Mouse (Mus musculus) hindbrain, embryonic 12.5 days (tissue): Measurements from ENCODE around the gene Golga4. TPM values are rescaled to one million over a fixed set of nuclear protein-coding genes. Genes with fewer than 3 reads are reported as not detected.

ENCODE experiments used
- ATAC-seq: fragments of 200-750 bp; cut with Nextera tagmentation; 2 replicates; pipeline ENCODE4 v1.8.0; 2017; ENCODE audit warnings: moderate TSS enrichment; ENCODE audit not compliant: low FRiP score
- H3K27ac ChIP-seq: fragments of 300-500 bp; sonication (generic); 2 replicates; pipeline ENCODE4 v1.5.1; 2016; ENCODE audit warnings: mild to moderate bottlenecking
- H3K27me3 ChIP-seq: fragments of 300-500 bp; sonication (generic); 2 replicates; pipeline ENCODE4 v1.6.1; 2016; ENCODE audit warnings: mild to moderate bottlenecking
- H3K36me3 ChIP-seq: fragments of 300-500 bp; sonication (generic); 2 replicates; pipeline ENCODE4 v1.6.1; 2016; ENCODE audit warnings: mild to moderate bottlenecking
- H3K4me1 ChIP-seq: fragments of 300-500 bp; sonication (generic); 2 replicates; pipeline ENCODE4 v1.6.1; 2016
- H3K4me2 ChIP-seq: fragments of 300-500 bp; sonication (generic); replicated peaks from 2 replicates; pipeline ENCODE4 v1.6.1; 2016; ENCODE audit warnings: mild to moderate bottlenecking
- H3K4me3 ChIP-seq: fragments of 300-500 bp; sonication (generic); 2 replicates; pipeline ENCODE4 v1.5.1; 2016; ENCODE audit warnings: mild to moderate bottlenecking
- H3K9ac ChIP-seq: fragments of 300-500 bp; sonication (generic); 2 replicates; pipeline ENCODE4 v1.6.1; 2016; ENCODE audit warnings: mild to moderate bottlenecking, moderate library complexity
- H3K9me3 ChIP-seq: fragments of 300-500 bp; sonication (generic); replicated peaks from 2 replicates; pipeline ENCODE4 v1.6.1; 2016; ENCODE audit warnings: mild to moderate bottlenecking
- WGBS: fragments of 180-500 bp; shearing (Covaris S2); methylation state at CpG from one replicate; pipeline ENCODE4 v1.1.7; 2016; 5-methylcytosine and 5-hydroxymethylcytosine counted together
- polyA plus RNA-seq: library from polyadenylated mRNA; unstranded; fragments of >200 nt; fragmentation: Nextera tagmentation; extraction: Ambion mirVana; gene quantifications from 2 replicates; pipeline ENCODE4 v1.2.1, GENCODE M21; 2016

Gene Golga4
- polyA plus RNA-seq, 1 experiment from 2014 or later, result 67.5 TPM

DNA sequence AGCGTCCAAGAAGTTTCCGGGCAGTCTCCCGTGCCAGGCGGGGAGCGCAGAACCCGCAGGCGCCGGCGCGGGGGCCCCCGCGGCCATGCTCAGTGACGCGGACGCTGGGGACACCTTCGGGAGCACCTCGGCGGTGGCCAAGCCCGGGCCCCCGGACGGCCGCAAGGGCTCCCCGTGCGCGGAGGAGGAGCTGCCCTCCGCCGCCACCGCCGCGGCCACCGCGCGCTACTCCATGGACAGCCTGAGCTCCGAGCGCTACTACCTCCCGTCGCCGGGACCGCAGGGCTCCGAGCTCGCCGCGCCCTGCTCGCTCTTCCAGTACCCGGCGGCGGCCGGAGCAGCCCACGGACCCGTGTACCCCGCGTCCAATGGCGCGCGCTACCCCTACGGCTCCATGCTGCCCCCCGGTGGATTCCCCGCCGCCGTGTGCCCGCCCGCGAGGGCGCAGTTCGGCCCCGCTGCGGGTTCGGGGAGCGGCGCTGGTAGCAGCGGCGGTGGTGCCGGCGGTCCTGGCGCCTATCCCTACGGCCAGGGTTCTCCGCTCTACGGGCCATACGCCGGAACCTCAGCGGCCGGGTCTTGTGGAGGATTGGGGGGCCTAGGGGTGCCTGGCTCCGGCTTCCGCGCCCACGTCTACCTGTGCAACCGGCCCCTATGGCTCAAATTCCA is 27.1 kb upstream of the Golga4 start:
- under 1% methylated on average over 59 of the region's 87 CpGs for WGBS
- peak; percentile 65 for ATAC-seq
- H3K9ac ChIP-seq, result peak overlapping the region; percentile 15; the same call in 1 of the 2 replicates

DNA sequence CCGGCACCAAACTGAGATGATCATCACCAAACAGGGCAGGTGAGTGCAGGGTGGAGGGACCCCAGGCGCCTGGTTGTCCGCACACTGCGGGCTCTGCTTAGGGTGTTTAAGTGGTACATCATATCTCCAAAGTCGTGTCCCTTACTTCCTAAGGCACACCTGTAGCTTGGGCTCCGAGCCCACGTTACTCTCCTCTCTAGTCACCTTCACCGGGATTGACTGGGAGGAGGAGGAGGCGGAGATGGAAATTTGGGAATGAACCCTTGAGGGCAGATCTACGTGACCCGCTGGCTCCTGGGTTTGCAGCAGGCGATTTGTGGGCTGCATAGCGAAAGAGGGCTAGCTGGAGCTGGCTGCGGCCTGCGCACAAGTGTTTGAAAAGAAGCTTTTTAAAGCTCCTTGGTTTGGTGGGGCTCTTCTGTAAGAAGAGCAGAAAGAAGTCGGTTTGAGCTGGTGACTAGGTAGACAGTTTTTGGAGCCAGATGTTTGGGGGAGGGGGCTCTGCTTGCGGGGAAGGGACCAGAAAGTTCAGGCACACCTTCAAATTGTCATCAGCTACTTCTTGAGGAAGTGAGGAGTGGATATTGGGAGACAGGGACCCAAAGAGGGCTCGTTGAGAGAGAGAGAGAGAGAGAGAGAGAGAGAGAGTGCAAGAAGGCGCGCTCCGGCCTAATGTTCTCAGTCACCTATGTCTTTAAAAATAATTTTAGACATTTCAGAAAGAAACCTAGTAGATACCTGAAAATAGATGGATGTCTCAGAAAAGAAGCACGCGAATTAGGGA is 26.4 kb upstream of the Golga4 start:
- no peaks in the 10 kb centered on the region for H3K9me3 ChIP-seq
- peak overlapping the region; percentile 35; the same call in 1 of the 2 replicates for H3K4me3 ChIP-seq
- peaks cover 96% of the 10 kb centered on the region for H3K27me3 ChIP-seq
- peak overlapping the region; percentile 51 for H3K4me2 ChIP-seq
- no peaks in the 10 kb centered on the region for H3K36me3 ChIP-seq
- H3K27ac ChIP-seq, result no peak overlapping the region
- 1% methylated on average over 23 of the region's 23 CpGs for WGBS
- ATAC-seq, result no peak
- no peak overlapping the region for H3K9ac ChIP-seq
- H3K4me1 ChIP-seq, result peaks cover 28% of the 10 kb centered on the region

More for the DNA sequence above, 27.1 kb upstream of the Golga4 start:
- Histone ChIP-seq H3K36me3 (no peaks in the 10 kb centered on the region), H3K4me3 (peak overlapping the region; percentile 35), H3K4me1 (peaks cover 28% of the 10 kb centered on the region), H3K27me3 (peaks cover 94% of the 10 kb centered on the region), H3K9me3 (no peaks in the 10 kb centered on the region), H3K27ac (no peak overlapping the region), H3K4me2 (peak overlapping the region; percentile 51)

DNA sequence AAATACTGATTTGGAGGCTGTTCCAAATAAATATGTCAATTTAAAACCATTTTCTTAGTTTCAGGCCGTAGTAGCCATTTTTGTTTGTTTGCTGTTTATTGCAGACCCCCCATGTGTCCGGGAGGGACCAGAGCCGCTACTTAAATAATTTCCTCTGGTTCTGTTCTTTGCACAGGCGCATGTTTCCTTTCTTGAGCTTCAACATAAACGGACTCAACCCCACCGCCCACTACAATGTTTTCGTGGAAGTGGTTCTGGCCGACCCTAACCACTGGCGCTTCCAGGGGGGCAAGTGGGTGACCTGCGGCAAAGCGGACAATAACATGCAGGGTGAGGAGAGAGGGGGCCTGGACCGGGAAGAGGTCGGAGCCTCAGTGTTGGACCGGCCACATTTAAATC is 25.8 kb upstream of the Golga4 start:
- Histone ChIP-seq H3K27ac (no peak overlapping the region), H3K9me3 (no peaks in the 10 kb centered on the region), H3K4me2 (no peak overlapping the region), H3K4me3 (no peak overlapping the region), H3K27me3 (peaks cover 96% of the 10 kb centered on the region), H3K9ac (no peak overlapping the region), H3K36me3 (no peaks in the 10 kb centered on the region), H3K4me1 (peaks cover 28% of the 10 kb centered on the region)
- ATAC-seq, result no peak
- 3% methylated on average over 14 of the region's 14 CpGs for WGBS

DNA sequence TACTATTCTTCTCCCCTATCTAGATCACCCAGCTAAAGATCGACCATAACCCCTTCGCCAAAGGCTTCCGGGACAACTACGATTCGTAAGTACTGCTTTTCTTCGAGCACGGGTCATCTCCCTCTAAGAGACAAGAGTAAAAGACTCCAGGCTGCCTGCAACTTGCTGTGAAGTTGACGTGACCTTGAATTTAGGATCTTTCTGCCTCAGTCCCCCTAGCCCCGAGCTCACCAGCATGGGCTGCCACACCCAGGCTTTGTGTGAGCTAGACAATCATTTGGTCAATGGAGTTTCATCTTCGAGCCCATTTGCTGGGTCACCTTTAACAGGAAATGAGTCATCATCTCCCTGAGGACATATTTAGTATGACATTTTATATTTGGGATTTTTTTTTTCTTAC is 23.9 kb upstream of the Golga4 start:
- H3K9ac ChIP-seq, result no peak overlapping the region
- no peak overlapping the region for H3K4me2 ChIP-seq
- H3K27ac ChIP-seq, result no peak overlapping the region
- no peaks in the 10 kb centered on the region for H3K9me3 ChIP-seq
- WGBS, result 76% methylated on average over 10 of the region's 10 CpGs
- no peaks in the 10 kb centered on the region for H3K36me3 ChIP-seq
- H3K4me3 ChIP-seq, result no peak overlapping the region
- no peak for ATAC-seq
- H3K27me3 ChIP-seq, result peaks cover 97% of the 10 kb centered on the region
- H3K4me1 ChIP-seq, result peaks cover 25% of the 10 kb centered on the region

DNA sequence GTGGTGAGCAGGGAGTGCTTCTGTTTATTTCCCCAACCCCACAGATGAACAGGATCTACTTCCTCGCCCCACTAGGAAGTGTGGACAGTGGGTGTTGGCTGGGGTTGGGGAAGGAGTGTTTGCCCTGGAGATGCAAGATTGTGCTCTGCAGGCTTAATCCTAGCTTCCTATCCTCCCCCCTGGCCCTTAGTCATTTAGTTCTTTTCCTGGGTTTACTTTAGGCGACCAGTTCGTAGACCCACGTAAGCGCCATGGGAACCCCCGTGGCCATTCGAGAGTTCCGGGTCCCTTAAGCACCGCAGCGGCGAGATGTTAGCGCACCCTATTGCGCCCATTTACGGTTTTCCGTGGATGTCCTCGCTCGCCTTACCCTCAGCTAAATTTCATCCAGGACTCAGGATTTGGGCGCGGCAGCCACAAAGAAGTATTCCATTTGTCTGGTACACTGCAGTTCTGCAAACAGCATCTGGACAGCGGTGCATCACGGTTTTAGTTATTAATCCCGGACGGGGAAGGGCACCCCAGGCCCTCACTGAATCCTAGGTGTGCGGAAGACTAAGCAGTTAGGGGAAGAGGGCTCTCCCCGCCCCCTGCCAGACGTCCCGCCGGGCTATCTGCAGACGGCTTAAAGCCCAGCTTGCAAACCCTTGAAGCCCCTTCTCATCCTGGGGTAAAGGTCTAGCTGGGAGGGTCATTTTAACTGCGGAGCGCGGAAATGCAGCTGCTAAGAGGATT is 19.5 kb upstream of the Golga4 start:
- peaks cover 89% of the 10 kb centered on the region for H3K27me3 ChIP-seq
- H3K9ac ChIP-seq, result no peak overlapping the region
- no peak overlapping the region for H3K4me2 ChIP-seq
- ATAC-seq, result no peak
- H3K36me3 ChIP-seq, result no peaks in the 10 kb centered on the region
- WGBS, result 2% methylated on average over 32 of the region's 32 CpGs
- no peaks in the 10 kb centered on the region for H3K9me3 ChIP-seq
- peaks cover 26% of the 10 kb centered on the region for H3K4me1 ChIP-seq
- H3K27ac ChIP-seq, result no peak overlapping the region
- no peak overlapping the region for H3K4me3 ChIP-seq

DNA sequence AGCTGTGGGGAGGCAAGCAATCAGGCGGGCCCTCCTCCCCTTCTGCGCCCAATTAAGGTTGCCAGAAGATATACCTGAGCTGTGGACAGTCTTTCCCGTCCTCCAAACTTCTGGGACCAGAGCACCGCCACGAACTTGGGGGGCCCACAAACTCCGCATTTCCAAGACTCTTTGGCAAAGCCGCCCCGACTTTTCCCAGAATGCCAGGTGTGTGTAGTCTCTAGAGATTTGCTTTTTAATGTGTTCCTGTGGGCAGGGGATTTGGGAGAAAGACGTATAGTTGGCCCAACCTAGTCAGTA is 19.0 kb upstream of the Golga4 start:
- Histone ChIP-seq H3K4me1 (peaks cover 26% of the 10 kb centered on the region), H3K9me3 (no peaks in the 10 kb centered on the region), H3K36me3 (no peaks in the 10 kb centered on the region), H3K27me3 (peaks cover 89% of the 10 kb centered on the region), H3K27ac (no peak overlapping the region), H3K4me2 (no peak overlapping the region), H3K9ac (no peak overlapping the region), H3K4me3 (no peak overlapping the region)
- 0% methylated on average over 9 of the region's 9 CpGs for WGBS
- ATAC-seq, result no peak

DNA sequence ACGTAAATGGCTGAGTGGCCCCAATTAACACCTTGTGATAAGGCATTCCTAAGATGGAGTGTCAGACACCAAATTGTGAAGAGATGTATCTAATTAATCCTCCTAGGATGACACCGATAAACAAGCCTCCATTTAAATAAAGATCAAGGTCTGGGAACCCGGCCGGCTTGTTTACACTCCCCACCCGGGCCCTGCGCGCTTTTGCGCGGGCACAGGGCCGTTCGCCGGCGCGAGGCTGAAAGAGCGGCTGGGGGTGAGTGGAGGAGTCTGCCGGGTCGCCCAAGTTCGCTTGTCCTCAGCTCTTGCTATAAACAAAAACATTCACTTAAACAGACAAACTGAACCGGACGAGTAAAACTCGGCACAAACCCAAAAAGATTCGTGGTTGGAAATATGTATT is 18.4 kb upstream of the Golga4 start:
- Histone ChIP-seq H3K9me3 (no peaks in the 10 kb centered on the region), H3K36me3 (no peaks in the 10 kb centered on the region), H3K27me3 (peaks cover 85% of the 10 kb centered on the region), H3K4me3 (peak overlapping the region; percentile 19), H3K9ac (no peak overlapping the region), H3K27ac (no peak overlapping the region), H3K4me2 (peak overlapping the region; percentile 55), H3K4me1 (peaks cover 26% of the 10 kb centered on the region)
- no peak for ATAC-seq
- WGBS, result under 1% methylated on average over 22 of the region's 22 CpGs

DNA sequence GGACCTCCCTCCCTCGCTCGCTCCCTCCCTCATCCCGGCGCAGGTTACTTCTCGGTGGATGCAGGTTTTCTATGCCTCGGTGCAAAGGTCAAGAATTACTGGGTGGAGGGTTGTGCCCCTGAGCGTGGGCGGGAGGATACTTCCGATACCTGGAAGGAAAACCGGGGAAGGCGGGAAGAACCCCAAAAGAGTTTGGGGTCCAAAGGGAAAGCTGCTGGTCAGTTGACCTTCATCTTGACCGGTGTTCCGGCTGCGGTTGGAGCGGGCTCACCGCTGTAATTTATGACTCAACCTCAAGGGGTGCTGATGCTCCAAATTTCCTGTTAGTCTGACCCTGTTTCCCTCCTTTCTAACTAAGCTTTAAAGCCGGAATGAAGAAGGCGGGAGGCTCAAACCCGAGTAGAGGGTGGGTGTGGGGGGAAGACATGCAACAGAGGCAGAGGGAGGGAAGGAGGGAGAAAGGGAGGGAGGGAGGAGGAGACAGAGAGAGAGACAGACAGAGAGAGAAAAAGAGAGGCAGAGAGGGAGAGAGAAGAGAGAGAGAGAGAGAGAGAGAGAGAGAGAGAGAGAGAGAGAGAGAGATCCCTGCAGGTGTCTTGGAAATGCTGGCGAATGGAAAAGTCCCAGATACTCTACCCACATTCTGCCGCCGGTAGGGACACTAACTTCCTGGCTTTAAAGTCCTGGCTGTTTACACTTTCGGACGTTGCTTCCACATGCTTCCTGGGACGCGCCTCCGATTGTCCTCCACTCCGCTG is 17.8 kb upstream of the Golga4 start:
- H3K27me3 ChIP-seq, result peaks cover 79% of the 10 kb centered on the region
- H3K9ac ChIP-seq, result 0 out of 2 replicates have a peak overlapping the region, but pooled peaks have one; percentile 4
- under 1% methylated on average over 28 of the region's 28 CpGs for WGBS
- no peaks in the 10 kb centered on the region for H3K9me3 ChIP-seq
- H3K4me3 ChIP-seq, result peak overlapping the region; percentile 19
- no peak overlapping the region for H3K27ac ChIP-seq
- no peaks in the 10 kb centered on the region for H3K36me3 ChIP-seq
- H3K4me2 ChIP-seq, result peak overlapping the region; percentile 55
- ATAC-seq, result no peak
- peaks cover 26% of the 10 kb centered on the region for H3K4me1 ChIP-seq

DNA sequence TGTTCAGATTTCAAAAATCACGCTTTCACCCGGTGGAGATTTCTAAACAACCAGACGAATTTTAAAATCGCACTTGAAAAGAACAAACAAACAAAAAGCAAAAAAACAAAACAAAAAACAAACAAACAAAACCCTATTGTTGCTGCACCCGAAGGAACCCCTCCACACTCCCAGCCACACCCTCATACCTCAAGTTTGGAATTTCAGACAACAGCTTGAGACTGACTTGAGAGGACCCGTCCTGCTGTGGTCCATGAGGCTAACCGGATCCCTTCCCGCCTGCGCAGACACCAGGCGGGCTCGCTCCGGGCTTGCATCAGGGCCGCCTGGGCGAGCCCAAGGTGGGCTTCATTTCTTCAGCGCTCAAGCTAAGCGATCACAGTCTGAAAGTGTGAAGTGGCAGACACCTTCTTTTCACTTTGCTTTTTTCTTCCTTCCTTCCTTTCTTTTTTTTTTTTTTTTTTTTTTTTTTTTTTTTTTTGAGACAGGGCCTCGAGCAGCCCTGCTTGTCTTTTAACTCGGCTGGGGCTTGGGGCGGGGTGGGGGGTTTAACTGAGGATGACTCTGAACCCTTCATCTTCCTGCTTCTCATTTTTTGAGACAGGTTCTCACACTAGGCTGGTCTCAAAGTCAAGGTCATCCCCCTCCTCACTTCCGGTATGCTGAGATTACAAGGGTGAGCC is 17.0 kb upstream of the Golga4 start:
- Histone ChIP-seq H3K36me3 (no peaks in the 10 kb centered on the region), H3K9me3 (no peaks in the 10 kb centered on the region), H3K27me3 (peaks cover 72% of the 10 kb centered on the region), H3K4me1 (peaks cover 26% of the 10 kb centered on the region), H3K4me2 (peak overlapping the region; percentile 55), H3K4me3 (peak overlapping the region; percentile 24), H3K9ac (0 out of 2 replicates have a peak overlapping the region, but pooled peaks have one; percentile 32), H3K27ac (no peak overlapping the region)
- ATAC-seq, result peak; percentile 34; the same call in 1 of the 2 replicates
- under 1% methylated on average over 20 of the region's 20 CpGs for WGBS

DNA sequence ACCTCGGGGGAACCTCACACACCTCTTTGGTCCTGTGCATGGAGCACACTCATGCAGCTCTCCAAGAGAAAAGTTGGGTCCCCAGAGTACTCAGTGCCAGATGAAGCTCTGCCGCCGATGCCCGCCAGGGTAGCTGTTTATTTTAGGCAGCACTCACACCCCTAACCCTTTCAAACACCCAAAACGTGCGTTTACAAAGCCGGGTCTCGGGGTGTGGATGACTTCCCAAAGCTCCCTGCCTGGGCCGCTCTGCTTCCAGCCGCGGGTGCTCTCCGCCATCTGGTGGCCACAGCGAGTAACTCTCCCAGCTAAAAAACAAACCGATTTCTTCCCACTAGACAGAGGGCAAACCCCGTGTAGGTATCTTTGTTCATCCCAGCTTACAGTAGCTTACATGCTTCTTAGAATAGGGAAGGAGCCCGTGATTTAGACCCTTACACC is 16.5 kb upstream of the Golga4 start:
- H3K27ac ChIP-seq, result no peak overlapping the region
- peak; percentile 82 for ATAC-seq
- peaks cover 66% of the 10 kb centered on the region for H3K27me3 ChIP-seq
- H3K4me1 ChIP-seq, result peaks cover 26% of the 10 kb centered on the region
- H3K4me2 ChIP-seq, result peak overlapping the region; percentile 55
- no peaks in the 10 kb centered on the region for H3K9me3 ChIP-seq
- H3K36me3 ChIP-seq, result no peaks in the 10 kb centered on the region
- H3K9ac ChIP-seq, result 0 out of 2 replicates have a peak overlapping the region, but pooled peaks have one; percentile 32
- under 1% methylated on average over 16 of the region's 16 CpGs for WGBS
- peak overlapping the region; percentile 24 for H3K4me3 ChIP-seq

DNA sequence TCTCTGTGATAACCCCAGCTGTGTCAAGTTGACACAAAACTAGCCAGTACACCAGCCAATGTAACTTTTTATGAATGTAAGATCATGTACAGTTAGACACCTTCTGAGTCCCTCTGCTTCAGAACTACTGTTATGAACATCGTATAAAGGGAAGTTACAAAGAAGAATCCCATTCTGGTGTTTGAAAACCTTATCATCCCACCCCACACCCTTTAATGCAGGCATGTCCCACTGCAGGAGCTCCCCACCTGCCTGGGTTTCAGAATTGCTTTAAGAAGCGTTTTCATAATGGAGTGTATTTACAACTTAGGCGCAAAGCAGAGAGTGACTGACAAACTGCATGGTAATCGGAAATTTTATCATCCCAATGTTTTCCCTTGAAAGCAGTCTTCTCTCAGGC is 14.9 kb upstream of the Golga4 start:
- H3K27me3 ChIP-seq, result peaks cover 50% of the 10 kb centered on the region
- H3K36me3 ChIP-seq, result no peaks in the 10 kb centered on the region
- no peak overlapping the region for H3K4me3 ChIP-seq
- H3K27ac ChIP-seq, result no peak overlapping the region
- 80% methylated on average over 4 of the region's 4 CpGs for WGBS
- H3K4me1 ChIP-seq, result peaks cover 26% of the 10 kb centered on the region
- H3K4me2 ChIP-seq, result no peak overlapping the region
- H3K9ac ChIP-seq, result no peak overlapping the region
- no peak for ATAC-seq
- no peaks in the 10 kb centered on the region for H3K9me3 ChIP-seq
